Mouse (Mus musculus) hindbrain, embryonic 13.5 days (tissue): Measurements from ENCODE around the gene Lyrm1. TPM values are rescaled to one million over a fixed set of nuclear protein-coding genes. Genes with fewer than 3 reads are reported as not detected.

Source experiments
- ATAC-seq: fragments of 200-750 bp; cut with Nextera tagmentation; 2 replicates; pipeline ENCODE4 v1.8.0; 2017; ENCODE audit warnings: moderate TSS enrichment; ENCODE audit not compliant: low FRiP score
- H3K27ac ChIP-seq: fragments of 300-500 bp; sonication (generic); 2 replicates; pipeline ENCODE4 v1.5.1; 2015; ENCODE audit warnings: inconsistent platforms, mild to moderate bottlenecking, moderate library complexity
- H3K27me3 ChIP-seq: fragments of 300-500 bp; sonication (generic); 2 replicates; pipeline ENCODE4 v1.6.1; 2015; ENCODE audit warnings: mild to moderate bottlenecking, inconsistent platforms
- H3K36me3 ChIP-seq: fragments of 300-500 bp; sonication (generic); 2 replicates; pipeline ENCODE4 v1.6.1; 2015; ENCODE audit warnings: mild to moderate bottlenecking, inconsistent platforms
- H3K4me1 ChIP-seq: fragments of 300-500 bp; sonication (generic); replicated peaks from 2 replicates; pipeline ENCODE4 v1.6.1; 2015; ENCODE audit warnings: inconsistent platforms
- H3K4me2 ChIP-seq: fragments of 300-500 bp; sonication (generic); 2 replicates; pipeline ENCODE4 v1.6.1; 2015; ENCODE audit warnings: inconsistent platforms, mild to moderate bottlenecking, moderate library complexity
- H3K4me3 ChIP-seq: fragments of 300-500 bp; sonication (generic); 2 replicates; pipeline ENCODE4 v1.5.1; 2015; ENCODE audit warnings: mild to moderate bottlenecking, inconsistent platforms
- H3K9ac ChIP-seq: fragments of 300-500 bp; sonication (generic); 2 replicates; pipeline ENCODE4 v1.6.1; 2015; ENCODE audit warnings: mild to moderate bottlenecking, inconsistent platforms
- H3K9me3 ChIP-seq: fragments of 300-500 bp; sonication (generic); 2 replicates; pipeline ENCODE4 v1.6.1; 2016; ENCODE audit warnings: inconsistent platforms
- WGBS: fragments of 180-500 bp; shearing (Covaris S2); methylation state at CpG from one replicate; pipeline ENCODE4 v1.1.7; 2015; 5-methylcytosine and 5-hydroxymethylcytosine counted together
- polyA plus RNA-seq: library from polyadenylated mRNA; unstranded; fragments of >200 nt; fragmentation: Nextera tagmentation; extraction: Ambion mirVana; gene quantifications from 2 replicates; pipeline ENCODE4 v1.2.1, GENCODE M21; 2015

Gene Lyrm1
- polyA plus RNA-seq, 1 experiment from 2014 or later: 18.9 TPM

GRCm38 (mm10) chr7:119976256-119976655 is 80.6 kb downstream of the Lyrm1 start:
- WGBS: 87% methylated on average over 6 of the region's 6 CpGs

GRCm38 (mm10) chr7:119977574-119977973 is 81.9 kb downstream of the Lyrm1 start:
- no peak for ATAC-seq

More at GRCm38 (mm10) chr7:119976256-119976655, 80.6 kb downstream of the Lyrm1 start:
- no peak for ATAC-seq
- Histone ChIP-seq H3K4me1 (no peaks in the 10 kb centered on the region), H3K9ac (no peak overlapping the region), H3K36me3 (no peaks in the 10 kb centered on the region), H3K27ac (no peak overlapping the region), H3K4me3 (no peak overlapping the region), H3K27me3 (no peaks in the 10 kb centered on the region), H3K9me3 (no peaks in the 10 kb centered on the region; the same call in 1 of the 2 replicates), H3K4me2 (no peak overlapping the region)

GRCm38 (mm10) chr7:119978576-119978975 is 82.9 kb downstream of the Lyrm1 start:
- no peaks in the 10 kb centered on the region for H3K27me3 ChIP-seq
- H3K36me3 ChIP-seq: no peaks in the 10 kb centered on the region
- H3K9me3 ChIP-seq: no peaks in the 10 kb centered on the region
- H3K9ac ChIP-seq: no peak overlapping the region
- no peak for ATAC-seq
- H3K4me2 ChIP-seq: no peak overlapping the region
- H3K4me1 ChIP-seq: no peaks in the 10 kb centered on the region
- H3K27ac ChIP-seq: no peak overlapping the region
- H3K4me3 ChIP-seq: no peak overlapping the region

More at GRCm38 (mm10) chr7:119977574-119977973, 81.9 kb downstream of the Lyrm1 start:
- no peaks in the 10 kb centered on the region for H3K27me3 ChIP-seq
- H3K9ac ChIP-seq: no peak overlapping the region
- no peaks in the 10 kb centered on the region for H3K36me3 ChIP-seq
- no peak overlapping the region for H3K4me3 ChIP-seq
- H3K9me3 ChIP-seq: no peaks in the 10 kb centered on the region
- H3K27ac ChIP-seq: no peak overlapping the region
- no peak overlapping the region for H3K4me2 ChIP-seq
- 86% methylated on average over 7 of the region's 7 CpGs for WGBS
- no peaks in the 10 kb centered on the region for H3K4me1 ChIP-seq

DNA sequence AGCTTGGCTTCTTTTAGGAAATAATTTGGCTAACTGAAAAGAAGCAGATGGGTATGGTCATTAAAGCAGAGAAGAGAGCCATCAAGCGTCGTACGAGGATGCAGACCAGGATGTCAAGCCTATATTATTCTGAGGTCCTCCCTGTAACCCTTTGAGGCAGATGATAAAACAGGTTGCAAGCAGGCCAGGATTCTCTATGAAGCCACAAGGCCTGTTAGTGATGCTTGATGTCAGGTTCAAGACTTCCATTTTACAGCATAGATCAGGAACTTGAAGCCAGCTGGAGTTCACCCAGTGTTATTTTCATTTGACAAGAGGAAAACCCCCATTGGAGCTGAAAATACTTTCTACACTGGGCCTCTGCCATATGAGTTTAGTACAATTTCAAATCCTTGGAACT is 84.5 kb downstream of the Lyrm1 start:
- Histone ChIP-seq H3K4me2 (no peak overlapping the region), H3K27me3 (no peaks in the 10 kb centered on the region), H3K4me1 (no peaks in the 10 kb centered on the region), H3K9ac (no peak overlapping the region), H3K9me3 (no peaks in the 10 kb centered on the region), H3K4me3 (no peak overlapping the region), H3K27ac (no peak overlapping the region), H3K36me3 (no peaks in the 10 kb centered on the region)
- WGBS: 84% methylated on average over 3 of the region's 3 CpGs
- ATAC-seq: no peak

GRCm38 (mm10) chr7:119985279-119985912 is 89.7 kb downstream of the Lyrm1 start:
- WGBS: 77% methylated on average over 3 of the region's 3 CpGs
- H3K4me2 ChIP-seq: no peak overlapping the region
- no peak overlapping the region for H3K27ac ChIP-seq
- no peak overlapping the region for H3K4me3 ChIP-seq
- no peaks in the 10 kb centered on the region for H3K36me3 ChIP-seq
- no peaks in the 10 kb centered on the region for H3K9me3 ChIP-seq
- H3K9ac ChIP-seq: no peak overlapping the region
- H3K27me3 ChIP-seq: no peaks in the 10 kb centered on the region
- no peaks in the 10 kb centered on the region for H3K4me1 ChIP-seq
- no peak for ATAC-seq

DNA sequence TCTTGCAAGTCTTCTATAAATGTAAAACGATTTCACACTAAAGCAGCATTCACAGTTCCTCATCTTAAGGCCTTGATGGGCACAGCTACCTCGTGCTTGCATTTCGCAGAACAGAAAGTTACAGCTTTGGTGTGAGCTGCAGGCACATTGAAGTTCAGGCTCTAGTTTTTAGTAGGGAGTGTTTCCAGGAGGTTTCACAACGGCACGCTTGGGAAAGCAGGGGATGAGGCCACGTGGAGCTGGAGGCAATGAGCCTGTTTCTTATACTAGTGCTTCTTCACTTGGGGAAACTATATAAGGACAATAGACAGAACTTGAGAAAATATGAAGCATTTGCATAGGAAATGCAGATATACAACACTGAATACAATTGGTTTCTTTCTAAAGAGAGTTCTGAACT is 101.4 kb downstream of the Lyrm1 start:
- WGBS: 79% methylated on average over 6 of the region's 6 CpGs

More for the DNA sequence above, 101.4 kb downstream of the Lyrm1 start:
- H3K9me3 ChIP-seq: no peaks in the 10 kb centered on the region
- no peak overlapping the region for H3K27ac ChIP-seq
- H3K9ac ChIP-seq: no peak overlapping the region
- no peaks in the 10 kb centered on the region for H3K36me3 ChIP-seq
- H3K4me2 ChIP-seq: no peak overlapping the region
- H3K4me3 ChIP-seq: no peak overlapping the region
- no peak for ATAC-seq
- H3K4me1 ChIP-seq: no peaks in the 10 kb centered on the region
- no peaks in the 10 kb centered on the region for H3K27me3 ChIP-seq

Other genes with a start within 250 kb of the Lyrm1 start
- not detected in 2 replicates for gene Acsm4, start 205.8 kb upstream of the Lyrm1 start, polyA plus RNA-seq
- gene Thumpd1, start 175.1 kb upstream of the Lyrm1 start, polyA plus RNA-seq: 76.6 and 79.4 TPM in 2 replicates
- 0.21 TPM in 1 of 2 replicates, not detected in the other for gene Acsm3, start 134.9 kb upstream of the Lyrm1 start, polyA plus RNA-seq
- 9.6 and 11.3 TPM in 2 replicates for gene Rexo5, start 101.9 kb upstream of the Lyrm1 start, polyA plus RNA-seq
- 18.5 and 18.8 TPM in 2 replicates for gene Eri2, start 101.8 kb upstream of the Lyrm1 start, polyA plus RNA-seq
- 17.7 and 18.9 TPM in 2 replicates for gene Dcun1d3, start 437 bp downstream of the Lyrm1 start, polyA plus RNA-seq
- 0.10 TPM in 1 of 2 replicates, not detected in the other for gene Dnah3, start 199.4 kb downstream of the Lyrm1 start, polyA plus RNA-seq
- gene Tmem159, start 206.5 kb downstream of the Lyrm1 start, polyA plus RNA-seq: 12.3 and 12.9 TPM in 2 replicates
- gene Zp2, start 249.4 kb downstream of the Lyrm1 start, polyA plus RNA-seq: not detected in 2 replicates